Mouse (Mus musculus): ENCODE measurements around the gene H2-DMb2.

The H2-DMb2 gene

GRCm38 (mm10) chr17:34118873-34119248, 24.2 kb upstream of the H2-DMb2 start:
- DNase-seq (ENCODE audit: low spot score in 2 of 2) = peak in 1 of 2 experiments; percentile 59

- DNase-seq (ENCODE audit: low spot score in 2 of 2) = peak; percentile 98 to 99
These were observed 23.6 kb upstream of the H2-DMb2 start, which contains the start of gene H2-DMa for GRCm38 (mm10) chr17:34119249-34120179. TSS of gene H2-DMa (plus strand) at chr17:34119541.

GRCm38 (mm10) chr17:34120180-34120723, 22.9 kb upstream of the H2-DMb2 start:
- DNase-seq (ENCODE audit: low spot score in 2 of 2) = peak; percentile 88 to 89

GRCm38 (mm10) chr17:34120814-34121171, 22.3 kb upstream of the H2-DMb2 start:
- DNase-seq (ENCODE audit: low spot score in 2 of 2) = peak; percentile 66 to 78

GRCm38 (mm10) chr17:34121172-34121878, 21.8 kb upstream of the H2-DMb2 start:
- peak; percentile 85 to 92 for DNase-seq (ENCODE audit: low spot score in 2 of 2)

- peak in 1 of 2 experiments; percentile 80 for DNase-seq (ENCODE audit: low spot score in 2 of 2)
These were observed 21.3 kb upstream of the H2-DMb2 start for GRCm38 (mm10) chr17:34121879-34122187.

GRCm38 (mm10) chr17:34122188-34122984, 20.7 kb upstream of the H2-DMb2 start, which contains the start of gene Brd2:
TSS of gene Brd2 (minus strand) at chr17:34122634.
- peak; percentile 94 to 97 for DNase-seq (ENCODE audit: low spot score in 2 of 2)

- DNase-seq (ENCODE audit: low spot score in 2 of 2) = no peak
These were observed 20.0 kb upstream of the H2-DMb2 start for GRCm38 (mm10) chr17:34123111-34123510.

GRCm38 (mm10) chr17:34123518-34123917, 19.6 kb upstream of the H2-DMb2 start:
- no peak for DNase-seq (ENCODE audit: low spot score in 2 of 2)

- no peak for DNase-seq (ENCODE audit: low spot score in 2 of 2)
These were observed 18.5 kb upstream of the H2-DMb2 start for GRCm38 (mm10) chr17:34124649-34125048.

GRCm38 (mm10) chr17:34126826-34127420, 16.2 kb upstream of the H2-DMb2 start:
- no peak for DNase-seq (ENCODE audit: low spot score in 2 of 2)

- DNase-seq (ENCODE audit: low spot score in 2 of 2) = no peak
These were observed 15.6 kb upstream of the H2-DMb2 start for GRCm38 (mm10) chr17:34127475-34127874.

- DNase-seq (ENCODE audit: low spot score in 2 of 2) = peak in 1 of 2 experiments; percentile 59
These were observed 14.7 kb upstream of the H2-DMb2 start for GRCm38 (mm10) chr17:34128264-34128937.

GRCm38 (mm10) chr17:34128944-34129791, 13.9 kb upstream of the H2-DMb2 start:
- no peak for DNase-seq (ENCODE audit: low spot score in 2 of 2)

GRCm38 (mm10) chr17:34130073-34130947, 12.8 kb upstream of the H2-DMb2 start:
- no peak for DNase-seq (ENCODE audit: low spot score in 2 of 2)

- no peak for DNase-seq (ENCODE audit: low spot score in 2 of 2)
These were observed 11.2 kb upstream of the H2-DMb2 start for GRCm38 (mm10) chr17:34131911-34132310.

GRCm38 (mm10) chr17:34133289-34133688, 9.8 kb upstream of the H2-DMb2 start:
- DNase-seq (ENCODE audit: low spot score in 2 of 2) = no peak

- no peak for DNase-seq (ENCODE audit: low spot score in 2 of 2)
These were observed 8.7 kb upstream of the H2-DMb2 start for GRCm38 (mm10) chr17:34134451-34134850.

Measured in frontal cortex, postnatal 10 days (tissue).